Mouse (Mus musculus) spleen, adult 12 weeks (tissue): ENCODE measurements around the gene Eapp.

Experiments
- DNase-seq: peaks from one replicate; pipeline ENCODE4 v3.0.0; 2022; ENCODE audit warnings: low spot score

Eapp gene

DNA sequence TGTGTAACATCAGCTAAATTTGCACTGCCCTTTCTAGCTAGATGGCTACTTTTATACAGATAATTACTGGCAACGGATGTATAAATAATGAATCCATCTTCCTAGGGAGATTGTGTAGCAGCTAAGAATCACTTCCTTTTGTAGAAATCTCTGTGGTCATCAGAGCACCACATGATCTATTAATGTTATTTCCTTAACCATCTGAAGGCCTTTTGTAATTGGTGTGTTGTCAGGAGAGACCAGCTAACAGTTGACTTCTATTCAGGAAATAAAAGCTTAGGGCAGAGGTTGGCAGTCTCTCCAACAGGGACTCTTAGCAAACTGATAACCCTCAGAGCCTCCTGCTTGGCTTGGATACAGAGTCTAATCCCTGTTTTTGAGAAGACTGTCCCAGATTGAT is 58.7 kb downstream of the Eapp start:
- DNase-seq, result no peak

- DNase-seq, result no peak
Measured at GRCm38 (mm10) chr12:54632141-54632540, 63.6 kb downstream of the Eapp start.

GRCm38 (mm10) chr12:54621942-54622341 is 73.8 kb downstream of the Eapp start:
- DNase-seq, result no peak
